Mouse (Mus musculus) midbrain, embryonic 16.5 days (tissue): ENCODE measurements at regions not wholly inside any gene's neighbourhood (a gene's known extent, or its start where the extent isn't known, plus 50 kb on each side); places are given as distances from the start of the nearest gene placed in this dataset.

Experiments
- ATAC-seq: fragments of 200-750 bp; cut with Nextera tagmentation; 2 replicates; pipeline ENCODE4 v1.8.0; 2017; ENCODE audit warnings: moderate TSS enrichment
- H3K27ac ChIP-seq: fragments of 300-500 bp; sonication (generic); 2 replicates; pipeline ENCODE4 v1.5.1; 2014; ENCODE audit warnings: mild to moderate bottlenecking, low read length, mixed read lengths
- H3K27me3 ChIP-seq: fragments of 300-500 bp; sonication (generic); 2 replicates; pipeline ENCODE4 v1.6.1; 2014; ENCODE audit warnings: low read depth, low read length, mixed read lengths; ENCODE audit not compliant: control insufficient read depth, insufficient read depth
- H3K36me3 ChIP-seq: fragments of 300-500 bp; sonication (generic); 2 replicates; pipeline ENCODE4 v1.6.1; 2014; ENCODE audit warnings: mild to moderate bottlenecking, low read length, moderate library complexity, mixed read lengths; ENCODE audit not compliant: control insufficient read depth, insufficient read depth
- H3K4me1 ChIP-seq: fragments of 300-500 bp; sonication (generic); 2 replicates; pipeline ENCODE4 v1.6.1; 2014; ENCODE audit warnings: mild to moderate bottlenecking, low read length, mixed read lengths; ENCODE audit not compliant: control insufficient read depth, insufficient read depth
- H3K4me2 ChIP-seq: fragments of 300-500 bp; sonication (generic); 2 replicates; pipeline ENCODE4 v1.6.1; 2014; ENCODE audit warnings: mild to moderate bottlenecking, low read length, mixed read lengths
- H3K4me3 ChIP-seq: fragments of 300-500 bp; sonication (generic); 2 replicates; pipeline ENCODE4 v1.5.1; 2014; ENCODE audit warnings: low read depth, mild to moderate bottlenecking, low read length, moderate library complexity, mixed read lengths
- H3K9ac ChIP-seq: fragments of 300-500 bp; sonication (generic); 2 replicates; pipeline ENCODE4 v1.6.1; 2014; ENCODE audit warnings: low read depth, low read length, mixed read lengths
- H3K9me3 ChIP-seq: fragments of 300-500 bp; sonication (generic); replicated peaks from 2 replicates; pipeline ENCODE4 v1.6.1; 2014; ENCODE audit warnings: mild to moderate bottlenecking, low read length, mixed read lengths; ENCODE audit not compliant: control insufficient read depth, poor library complexity, severe bottlenecking
- WGBS: fragments of 180-500 bp; shearing (Covaris S2); extraction: QIAGEN DNeasy Blood & Tissue Kit; methylation state at CpG from one replicate; pipeline ENCODE4 v1.1.7; 2014; 5-methylcytosine and 5-hydroxymethylcytosine counted together

DNA sequence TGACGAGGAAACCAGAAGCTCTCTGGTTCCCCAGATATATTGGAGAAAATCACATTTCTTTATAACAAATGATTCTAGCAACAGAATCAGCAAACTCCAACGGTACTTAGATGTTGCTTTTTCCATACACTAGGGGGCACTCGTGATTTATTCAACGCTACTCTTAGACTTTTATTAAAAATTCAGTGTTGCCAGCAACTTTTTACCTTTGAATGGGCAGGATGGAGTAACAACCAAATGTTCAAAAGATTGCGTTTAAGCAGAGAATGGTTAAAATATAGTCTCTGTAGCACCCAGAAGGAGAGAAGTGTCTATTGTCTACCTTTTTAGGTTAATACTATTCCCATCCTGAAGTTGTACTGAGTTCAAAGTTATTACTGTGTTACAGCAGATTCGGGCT is 715.4 kb upstream of the Cblb start:
- ATAC-seq: peak; percentile 36; the same call in 1 of the 2 replicates
- Histone ChIP-seq H3K4me1 (0 out of 2 replicates have a peak, but pooled peaks cover 4% of the 10 kb centered on the region), H3K27me3 (no peaks in the 10 kb centered on the region), H3K4me3 (no peak overlapping the region), H3K27ac (no peak overlapping the region), H3K4me2 (no peak overlapping the region), H3K36me3 (no peaks in the 10 kb centered on the region), H3K9ac (no peak overlapping the region), H3K9me3 (no peaks in the 10 kb centered on the region)
- WGBS: 19% methylated on average over 6 of the region's 6 CpGs

DNA sequence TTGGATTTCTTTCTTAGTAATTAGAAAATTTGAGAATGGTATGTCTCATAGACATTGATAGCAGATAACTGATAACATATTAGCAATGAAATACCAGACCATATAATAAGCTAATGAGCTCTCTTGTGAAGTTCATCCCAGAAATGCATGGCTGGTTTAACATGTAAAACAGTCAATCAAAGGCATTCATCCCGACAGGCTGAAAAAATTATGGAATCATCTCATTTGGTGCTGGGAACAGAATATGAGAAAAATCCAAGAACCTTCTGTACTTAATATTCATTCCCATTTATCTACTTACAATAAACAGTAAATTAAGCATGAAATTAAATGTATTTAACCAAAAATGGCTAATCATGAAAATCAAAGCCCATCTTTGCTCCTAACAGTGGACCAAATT is 698.8 kb upstream of the Cblb start:
- WGBS: 68% methylated on average over 1 of the region's 1 CpGs
- Histone ChIP-seq H3K36me3 (no peaks in the 10 kb centered on the region), H3K27ac (no peak overlapping the region), H3K4me2 (no peak overlapping the region), H3K9me3 (no peaks in the 10 kb centered on the region), H3K27me3 (no peaks in the 10 kb centered on the region), H3K4me3 (no peak overlapping the region), H3K9ac (no peak overlapping the region), H3K4me1 (no peaks in the 10 kb centered on the region)
- ATAC-seq: no peak

DNA sequence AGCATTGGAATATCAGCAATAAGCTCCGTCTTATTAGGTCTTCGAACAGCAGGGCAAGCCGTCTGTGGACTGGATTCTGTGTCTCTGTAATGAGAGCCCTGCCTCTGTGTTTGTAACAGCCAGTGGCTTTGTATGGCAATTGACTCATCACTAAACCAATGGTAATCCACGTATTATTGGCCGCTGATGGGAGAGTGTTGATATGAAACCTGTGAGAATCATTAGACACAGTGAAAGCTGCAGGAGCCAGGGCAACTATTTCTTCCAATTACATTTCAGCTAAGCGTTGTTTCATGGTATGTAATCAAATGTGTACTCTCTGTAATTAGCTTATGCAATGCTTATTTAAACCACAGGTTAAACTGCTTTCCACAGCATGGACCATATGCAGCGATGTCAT is 696.1 kb upstream of the Cblb start:
- no peak overlapping the region for H3K27ac ChIP-seq
- 67% methylated on average over 7 of the region's 7 CpGs for WGBS
- ATAC-seq: no peak

DNA sequence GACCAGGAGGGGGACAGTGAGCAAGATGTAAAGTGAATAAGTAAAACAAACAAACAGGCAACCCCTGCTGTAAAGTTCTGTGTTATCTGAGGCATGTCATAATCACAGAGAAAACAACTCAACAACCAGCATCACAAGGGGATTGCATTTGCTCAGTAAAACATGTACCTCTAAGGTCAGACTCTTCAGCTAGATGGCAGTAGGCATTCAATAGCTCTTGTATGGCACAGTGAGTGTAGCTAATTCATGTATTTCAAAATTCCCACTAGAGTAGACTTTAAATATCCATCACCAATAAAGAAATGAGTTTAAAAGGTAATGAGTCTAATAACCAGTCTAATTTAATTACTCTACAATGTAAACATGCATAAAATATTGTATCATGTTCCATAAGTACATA is 683.9 kb upstream of the Cblb start:
- H3K4me1 ChIP-seq: no peaks in the 10 kb centered on the region
- no peak overlapping the region for H3K27ac ChIP-seq
- H3K9ac ChIP-seq: no peak overlapping the region
- no peak overlapping the region for H3K4me2 ChIP-seq
- H3K27me3 ChIP-seq: no peaks in the 10 kb centered on the region
- no peak overlapping the region for H3K4me3 ChIP-seq
- H3K36me3 ChIP-seq: no peaks in the 10 kb centered on the region
- no peaks in the 10 kb centered on the region for H3K9me3 ChIP-seq
- no peak for ATAC-seq

More for the DNA sequence above, 696.1 kb upstream of the Cblb start:
- Histone ChIP-seq H3K9ac (no peak overlapping the region), H3K27me3 (no peaks in the 10 kb centered on the region), H3K4me1 (no peaks in the 10 kb centered on the region), H3K4me3 (no peak overlapping the region), H3K36me3 (no peaks in the 10 kb centered on the region), H3K9me3 (no peaks in the 10 kb centered on the region), H3K4me2 (no peak overlapping the region)

DNA sequence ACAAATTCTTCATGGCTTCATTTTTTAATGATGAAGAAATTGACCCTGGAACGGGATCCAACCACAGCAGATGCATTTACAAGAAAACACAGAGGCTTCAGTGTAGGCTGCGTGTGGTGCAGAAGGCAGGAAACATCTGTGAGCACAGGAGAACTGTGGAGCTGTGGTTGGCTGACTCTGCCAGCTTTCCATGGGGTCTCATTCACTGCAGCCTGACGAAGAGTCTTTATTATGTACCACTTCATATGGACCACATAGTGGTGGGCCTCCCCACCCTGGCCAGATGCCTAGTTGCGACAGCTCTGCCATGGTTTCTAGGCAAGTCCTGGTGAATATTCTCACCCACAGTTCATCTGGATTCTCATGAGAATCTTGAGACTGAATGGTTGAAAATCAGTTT is 678.9 kb upstream of the Cblb start:
- H3K9me3 ChIP-seq: no peaks in the 10 kb centered on the region
- no peak overlapping the region for H3K4me3 ChIP-seq
- 77% methylated on average over 4 of the region's 4 CpGs for WGBS
- no peak overlapping the region for H3K27ac ChIP-seq
- H3K4me1 ChIP-seq: no peaks in the 10 kb centered on the region
- no peak overlapping the region for H3K4me2 ChIP-seq
- no peaks in the 10 kb centered on the region for H3K36me3 ChIP-seq
- H3K27me3 ChIP-seq: no peaks in the 10 kb centered on the region
- no peak overlapping the region for H3K9ac ChIP-seq
- ATAC-seq: no peak

DNA sequence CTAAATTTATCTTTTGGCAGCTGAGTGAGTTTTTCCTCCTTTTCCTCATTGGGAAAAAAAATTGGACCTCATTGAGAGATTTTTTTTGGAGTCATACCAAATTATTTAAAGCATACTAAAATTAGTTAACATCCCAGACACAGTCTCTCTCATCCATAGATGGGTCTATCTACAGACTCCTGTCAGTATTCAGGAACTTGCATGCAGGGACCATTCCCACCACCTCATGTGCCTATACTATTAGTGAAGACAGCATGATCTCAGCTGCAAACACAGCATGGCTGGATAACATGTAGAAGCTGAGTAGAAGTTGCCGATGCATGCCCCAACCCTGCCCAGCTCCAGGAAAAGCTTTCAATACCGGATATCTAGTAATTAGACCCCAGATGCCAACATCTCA is 677.2 kb upstream of the Cblb start:
- Histone ChIP-seq H3K4me3 (no peak overlapping the region), H3K9me3 (no peaks in the 10 kb centered on the region), H3K4me1 (no peaks in the 10 kb centered on the region), H3K27me3 (no peaks in the 10 kb centered on the region), H3K4me2 (no peak overlapping the region), H3K36me3 (no peaks in the 10 kb centered on the region), H3K27ac (no peak overlapping the region), H3K9ac (no peak overlapping the region)
- 77% methylated on average over 2 of the region's 2 CpGs for WGBS
- no peak for ATAC-seq

DNA sequence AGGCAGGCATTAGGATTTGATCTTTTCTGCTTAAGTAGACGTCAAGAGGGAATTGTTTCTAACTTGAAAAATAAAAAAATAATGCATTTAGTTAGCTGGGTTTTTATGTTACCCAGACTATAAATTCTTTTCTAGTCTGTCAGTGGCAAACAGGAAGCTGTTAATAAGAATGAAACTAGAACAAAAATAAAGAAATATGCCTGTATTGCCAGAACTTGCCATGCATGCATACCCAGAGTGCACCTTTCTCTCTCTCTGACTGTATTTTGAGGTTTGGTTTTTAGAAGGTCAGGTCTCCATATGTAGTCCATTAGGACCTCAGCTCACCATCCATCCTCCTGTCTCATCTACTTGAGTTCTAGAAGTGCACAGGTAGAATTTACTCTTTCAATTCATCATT is 661.0 kb upstream of the Cblb start:
- Histone ChIP-seq H3K9ac (no peak overlapping the region), H3K27me3 (no peaks in the 10 kb centered on the region), H3K4me3 (no peak overlapping the region), H3K36me3 (no peaks in the 10 kb centered on the region), H3K4me1 (no peaks in the 10 kb centered on the region), H3K9me3 (no peaks in the 10 kb centered on the region), H3K4me2 (no peak overlapping the region), H3K27ac (no peak overlapping the region)
- no peak for ATAC-seq
- WGBS: 80% methylated on average over 1 of the region's 1 CpGs

DNA sequence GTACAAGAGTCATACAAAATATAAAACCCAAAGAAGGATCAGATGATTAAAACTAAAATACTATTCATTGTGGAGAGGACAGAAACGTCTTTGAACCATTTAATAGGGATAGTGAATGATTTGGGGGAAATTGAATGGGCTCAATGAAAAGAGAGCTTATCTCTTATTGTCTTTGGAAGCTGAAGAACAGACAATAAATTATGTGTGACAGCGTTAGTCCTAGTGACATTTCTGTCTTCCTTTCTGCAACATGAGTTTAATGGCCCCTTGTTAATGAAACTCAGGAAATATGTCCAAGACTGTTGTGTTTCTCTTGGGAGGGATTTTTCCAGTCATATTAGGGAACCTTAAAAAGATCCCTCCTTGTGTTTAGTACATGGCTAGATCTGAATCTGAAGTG is 644.6 kb upstream of the Cblb start:
- no peak overlapping the region for H3K9ac ChIP-seq
- ATAC-seq: no peak
- no peaks in the 10 kb centered on the region for H3K4me1 ChIP-seq
- no peaks in the 10 kb centered on the region for H3K36me3 ChIP-seq
- 13% methylated on average over 2 of the region's 2 CpGs for WGBS
- H3K9me3 ChIP-seq: no peaks in the 10 kb centered on the region
- H3K4me2 ChIP-seq: no peak overlapping the region
- H3K4me3 ChIP-seq: no peak overlapping the region
- H3K27me3 ChIP-seq: no peaks in the 10 kb centered on the region
- no peak overlapping the region for H3K27ac ChIP-seq

DNA sequence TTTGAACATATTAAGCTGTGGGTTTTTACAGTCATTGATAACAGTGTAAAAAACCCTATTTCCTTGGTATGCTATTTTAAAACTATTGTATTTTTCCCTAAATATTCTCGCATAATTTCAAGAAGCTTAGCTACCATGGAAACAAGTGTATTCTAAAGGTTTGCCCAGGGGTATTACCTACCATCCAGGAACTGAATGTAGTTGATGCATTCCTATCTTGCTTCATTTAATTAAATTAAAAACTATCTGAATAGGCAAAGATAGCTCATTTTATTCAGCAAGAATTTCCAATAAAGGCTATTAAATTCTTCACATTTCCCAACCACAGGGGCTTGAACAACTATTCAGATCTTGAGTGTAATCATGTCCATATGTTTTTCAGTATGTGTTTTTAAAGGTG is 643.5 kb upstream of the Cblb start:
- no peak for ATAC-seq
- Histone ChIP-seq H3K36me3 (no peaks in the 10 kb centered on the region), H3K27me3 (no peaks in the 10 kb centered on the region), H3K9me3 (no peaks in the 10 kb centered on the region), H3K4me3 (no peak overlapping the region), H3K27ac (no peak overlapping the region), H3K4me1 (no peaks in the 10 kb centered on the region), H3K4me2 (no peak overlapping the region), H3K9ac (no peak overlapping the region)
- WGBS: 39% methylated on average over 1 of the region's 1 CpGs

DNA sequence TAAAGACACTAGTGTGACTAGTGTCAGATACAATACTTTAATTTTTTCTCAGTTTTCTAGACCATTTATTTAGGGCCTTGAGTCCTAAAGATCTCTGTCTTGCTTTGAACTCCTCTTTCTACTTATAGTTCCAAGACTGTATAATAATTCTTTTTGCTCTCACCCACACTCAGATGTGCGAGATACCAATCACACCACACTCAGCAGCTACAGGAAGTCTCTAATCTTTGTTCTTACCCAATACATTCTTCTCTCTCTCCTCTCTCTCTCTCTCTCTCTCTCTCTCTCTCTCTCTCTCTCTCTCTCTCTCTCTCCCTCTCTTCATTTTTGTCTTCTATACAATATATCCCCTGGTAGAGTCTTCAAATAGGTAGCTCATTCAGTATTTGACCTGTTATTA is 637.2 kb upstream of the Cblb start:
- Histone ChIP-seq H3K27ac (no peak overlapping the region), H3K4me3 (no peak overlapping the region), H3K4me2 (no peak overlapping the region), H3K27me3 (no peaks in the 10 kb centered on the region), H3K9me3 (no peaks in the 10 kb centered on the region), H3K4me1 (no peaks in the 10 kb centered on the region), H3K36me3 (no peaks in the 10 kb centered on the region), H3K9ac (no peak overlapping the region)
- ATAC-seq: no peak
- WGBS: 89% methylated on average over 1 of the region's 1 CpGs
